Mouse (Mus musculus) urinary bladder, postnatal 4 days (tissue): ENCODE measurements around the gene Sigmar1.
"Not testable (repeated sequence)": the region's sequence is repeated elsewhere in the genome, so short reads cannot be mapped to it uniquely, and the experiment has no call there.

Experiments used
- DNase-seq, 2 experiments: peaks; one replicate each; pipeline ENCODE4 v3.0.0; 2021 to 2022; ENCODE audit warnings: low spot score in 2 of 2

Gene Sigmar1

DNA sequence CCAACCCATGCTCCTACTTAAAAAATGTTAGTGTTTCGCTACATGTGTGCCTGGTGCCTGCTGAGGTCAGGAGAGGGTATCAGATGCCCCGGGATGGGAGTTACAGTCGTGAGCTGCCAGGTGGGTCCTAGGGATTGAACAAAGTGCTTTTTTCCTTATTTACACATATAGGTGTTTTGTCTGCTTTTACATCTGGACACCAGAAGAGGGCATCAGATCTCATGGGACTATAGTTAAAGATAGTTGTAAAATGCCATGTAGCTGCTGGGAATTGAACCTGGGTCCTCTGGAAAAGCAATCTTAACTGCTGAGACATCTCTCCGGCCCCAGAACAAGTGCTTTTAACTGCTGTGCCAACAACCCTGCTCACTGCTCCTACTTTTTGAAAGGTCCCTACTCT lies 45.7 kb downstream of the Sigmar1 start:
- no peak for DNase-seq

DNA sequence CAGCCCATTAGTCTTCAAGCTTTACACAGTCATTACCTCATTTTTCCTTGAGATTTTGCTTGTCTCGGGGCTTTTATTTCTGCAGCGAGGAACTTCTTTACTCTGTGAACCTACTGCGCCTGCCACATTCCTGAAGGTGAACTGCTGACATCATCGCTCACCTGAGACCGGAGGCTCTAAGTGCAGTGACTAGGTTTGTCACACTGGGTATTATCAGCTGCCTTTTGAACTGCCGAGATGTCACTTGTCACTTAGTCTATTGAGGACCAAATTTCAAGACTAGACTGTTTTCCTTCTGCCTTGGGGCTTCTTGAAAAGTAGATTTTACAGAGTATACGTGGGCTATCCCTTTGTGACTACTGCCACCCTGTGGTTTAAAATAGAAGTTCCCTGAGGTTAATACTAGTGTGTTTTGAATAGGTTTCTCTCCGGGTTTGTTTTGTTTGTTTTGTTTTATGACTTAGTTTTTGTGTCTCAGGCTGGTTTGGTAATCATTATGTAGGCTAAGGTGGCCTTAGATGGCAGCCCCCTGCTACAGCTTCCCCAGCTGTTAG lies 47.7 kb downstream of the Sigmar1 start:
- DNase-seq: no peak

DNA sequence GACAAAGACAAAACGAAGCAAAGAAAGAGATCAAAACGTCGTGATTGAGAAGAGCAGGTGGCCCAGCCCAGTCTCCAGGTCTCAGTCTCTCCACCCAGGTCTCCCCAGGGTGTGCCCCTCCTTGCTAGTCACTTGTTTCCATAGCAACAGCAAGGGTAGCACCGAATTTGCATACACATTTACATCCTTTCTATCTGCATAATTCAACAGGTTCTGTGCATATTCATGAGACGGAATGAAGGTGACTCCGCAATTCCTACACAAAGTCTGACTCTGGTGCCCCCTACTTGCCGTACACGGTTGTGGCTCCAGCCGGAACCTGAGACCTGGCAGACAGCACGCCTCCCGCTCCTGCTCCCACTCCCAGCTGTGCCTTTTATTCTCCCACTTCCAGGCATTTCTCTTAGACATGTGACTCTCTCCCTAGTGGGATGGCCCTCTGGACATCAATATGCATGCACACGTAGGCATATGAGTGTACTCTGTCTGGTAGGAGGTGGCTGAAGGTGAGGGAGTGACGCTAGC lies 48.9 kb downstream of the Sigmar1 start:
- no peak for DNase-seq

DNA sequence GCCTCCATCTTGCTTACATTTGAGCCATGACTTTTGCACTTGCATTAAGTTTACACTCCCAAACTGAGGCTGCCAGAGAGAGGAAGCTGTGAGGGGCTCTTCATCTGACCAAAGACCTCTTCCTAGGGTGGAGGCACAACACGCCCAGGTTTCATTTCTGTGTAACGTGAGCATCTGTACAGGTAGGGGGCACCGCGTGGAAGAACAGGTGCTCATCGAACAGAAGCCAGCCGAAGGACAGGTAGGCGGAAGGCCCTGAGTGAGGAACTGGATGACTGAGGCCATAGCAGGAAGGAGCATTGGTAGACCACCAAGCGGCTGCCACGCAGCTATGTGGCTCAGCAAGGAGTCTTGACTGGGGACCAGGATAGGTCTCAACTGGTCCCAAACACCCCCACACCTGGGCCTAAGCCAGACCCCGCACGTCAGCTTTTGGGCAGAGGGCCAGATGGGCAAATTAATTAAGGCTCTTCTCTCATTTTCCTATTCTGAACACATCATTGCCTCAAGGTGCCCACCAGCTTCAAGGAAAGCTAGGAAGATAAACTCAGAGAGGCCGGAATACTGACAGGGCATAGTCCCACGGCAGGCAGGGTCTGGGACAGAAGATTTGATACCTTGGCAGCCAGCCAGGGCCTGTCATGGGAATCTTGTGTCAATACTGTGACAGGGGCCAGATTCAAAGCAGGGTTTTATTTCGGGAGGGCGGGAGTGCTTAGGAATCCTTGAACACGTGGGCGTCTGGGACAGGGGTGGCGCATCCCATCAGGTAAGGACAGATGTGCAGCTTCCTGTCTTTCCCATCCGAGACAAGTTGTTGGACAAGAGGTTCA lies 49.8 kb downstream of the Sigmar1 start:
- DNase-seq: no peak

DNA sequence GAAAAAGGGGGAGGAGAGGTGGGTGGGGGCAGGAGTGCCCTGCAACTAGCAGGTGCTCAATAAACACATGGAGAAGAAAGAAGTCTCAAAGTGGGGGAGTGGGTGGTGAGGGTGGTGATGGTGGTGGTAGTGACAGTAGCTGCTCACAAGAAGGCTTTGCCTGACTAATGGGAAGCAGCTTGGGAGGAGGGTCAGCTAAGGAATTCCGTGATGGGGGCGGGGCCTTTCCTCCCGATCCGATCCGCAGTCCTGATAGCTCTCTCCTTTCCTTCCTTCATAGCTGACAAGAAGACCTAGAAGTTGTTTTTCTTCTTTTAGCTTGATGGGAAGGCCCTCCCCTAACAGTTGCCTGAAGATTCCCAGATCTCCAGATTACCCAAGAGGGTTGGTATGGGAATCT lies 51.3 kb downstream of the Sigmar1 start:
- DNase-seq: no peak

DNA sequence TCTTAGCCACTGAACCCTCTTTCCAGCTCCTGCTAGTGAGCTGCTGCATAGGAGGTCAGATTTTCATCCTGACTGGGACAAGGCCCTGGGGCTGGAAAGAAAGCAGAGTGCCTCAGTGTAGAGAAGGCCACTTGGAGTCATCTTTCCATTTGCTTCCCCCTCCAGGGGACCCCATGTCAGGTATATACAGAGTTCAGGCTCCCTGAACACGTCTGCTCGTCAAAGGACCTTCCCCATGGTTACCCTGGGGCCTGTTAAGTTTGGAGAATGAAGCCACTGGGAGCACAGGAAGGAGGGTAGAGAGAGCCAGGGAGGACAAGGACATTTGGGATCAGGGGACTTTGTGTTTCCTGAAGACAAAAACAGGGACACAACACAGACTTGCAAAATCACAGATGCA lies 53.7 kb downstream of the Sigmar1 start:
- not testable (repeated sequence) for DNase-seq

DNA sequence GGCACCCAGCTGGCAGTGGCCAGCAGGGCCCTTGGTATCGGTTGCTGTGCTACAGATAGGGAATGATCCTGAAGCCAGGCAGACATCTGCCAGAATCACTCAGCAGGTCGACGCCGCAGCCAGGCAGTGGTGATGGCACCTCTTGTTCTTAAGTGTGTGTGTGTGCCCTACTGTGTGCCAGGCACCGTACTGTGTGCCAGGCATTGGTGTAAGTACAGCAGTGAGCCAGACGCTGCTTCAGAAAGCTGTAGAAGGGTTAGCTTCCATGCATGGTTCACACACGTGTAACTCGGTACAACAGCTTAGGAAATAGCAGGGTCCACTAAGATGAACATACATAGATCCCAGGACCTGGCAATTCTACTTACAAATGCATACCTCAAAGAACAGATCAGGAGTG lies 55.7 kb downstream of the Sigmar1 start:
- DNase-seq: not testable (repeated sequence)

DNA sequence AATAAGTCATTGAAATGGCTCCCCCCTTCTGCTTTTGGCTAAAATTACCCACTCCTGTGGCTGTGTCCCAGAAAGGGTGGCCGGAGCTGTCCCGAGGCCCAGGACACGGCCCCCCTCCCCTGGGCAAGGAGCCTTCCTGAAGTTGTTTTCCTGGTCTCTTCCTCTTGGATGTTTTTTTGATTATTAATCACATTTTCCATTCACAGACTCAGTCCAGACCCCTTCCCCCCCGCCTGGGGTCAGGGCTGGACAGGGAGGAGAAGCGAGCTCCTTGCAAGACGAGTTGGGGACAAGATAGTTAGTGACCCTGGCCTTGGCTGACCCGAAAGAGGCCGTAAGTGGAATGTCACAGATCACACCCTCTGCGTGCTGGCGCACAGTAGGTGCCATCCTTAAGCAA lies 56.2 kb downstream of the Sigmar1 start, which contains the start of gene Il11ra1:
TSS of gene Il11ra1 (plus strand) at position 207 of the 400 bp plus-strand sequence.
- DNase-seq: not testable (repeated sequence)

DNA sequence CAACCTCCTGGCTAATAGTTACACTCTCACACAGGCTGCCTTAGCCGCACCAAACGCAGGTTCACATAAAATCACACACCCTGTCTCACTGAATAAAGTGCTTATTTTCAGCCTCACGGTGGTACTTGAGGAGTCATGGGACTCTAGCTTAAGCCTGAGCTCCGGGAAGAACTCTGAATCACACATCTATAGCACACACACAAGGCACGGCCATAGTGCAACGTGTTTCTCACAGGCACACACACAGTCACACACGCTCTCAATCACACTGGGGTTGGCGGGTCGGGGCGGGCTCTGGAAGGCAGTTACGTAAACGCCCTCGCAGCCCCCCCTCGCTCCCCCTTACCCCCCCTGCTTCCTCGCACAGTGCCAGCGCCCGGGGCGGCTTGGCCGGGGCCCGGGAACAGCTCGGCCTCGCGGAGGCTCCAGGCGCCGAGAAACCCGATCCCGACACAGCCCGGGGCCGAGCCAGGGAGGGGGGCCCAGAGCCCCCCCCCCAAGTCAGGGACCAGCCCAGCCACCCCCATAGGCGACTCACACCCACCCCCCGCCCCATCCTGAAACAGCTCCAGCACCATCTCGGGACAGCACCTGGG lies 57.4 kb downstream of the Sigmar1 start:
- not testable (repeated sequence) for DNase-seq

DNA sequence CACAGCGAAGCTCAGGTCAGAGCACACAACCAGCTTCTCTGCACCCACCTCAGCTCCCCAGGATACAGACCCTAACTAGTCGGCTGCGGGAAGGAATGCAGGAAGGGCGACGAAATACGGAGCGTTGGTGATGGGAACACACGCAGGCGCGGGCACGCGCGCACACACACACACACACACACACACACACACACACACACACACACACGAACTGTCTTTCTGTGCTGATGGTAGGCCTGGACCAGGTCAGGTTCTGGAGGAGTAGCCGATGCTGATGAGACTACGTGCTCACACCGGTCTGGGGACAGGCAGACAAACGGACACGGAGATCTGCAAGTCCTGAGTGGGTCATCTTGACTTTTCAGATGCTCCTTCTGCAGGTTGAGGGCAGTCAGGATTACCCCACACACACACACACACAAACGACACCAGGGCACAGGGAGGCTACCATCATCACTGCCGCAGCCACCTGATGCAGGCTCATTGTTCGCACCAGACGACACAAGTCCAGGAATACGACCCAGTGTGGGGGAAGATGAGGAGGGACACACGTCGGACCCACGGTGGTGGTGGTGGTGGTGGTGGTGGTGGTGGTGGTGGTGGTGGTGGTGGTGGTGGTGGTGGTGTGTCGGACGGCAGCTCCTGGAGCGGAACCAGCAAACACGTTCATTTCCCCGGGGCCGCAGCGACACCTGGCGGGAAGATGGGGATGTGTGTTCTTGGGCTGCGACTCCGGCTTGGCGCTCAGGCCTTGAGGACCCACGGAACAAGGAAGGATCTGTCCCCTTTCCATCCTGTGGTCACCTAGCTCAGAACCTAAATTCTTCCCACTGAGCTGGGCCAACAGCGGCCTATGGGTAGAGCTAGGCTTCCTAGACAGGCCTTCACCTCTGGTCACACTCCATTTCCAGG lies 58.8 kb downstream of the Sigmar1 start, which contains the start of gene Cntfr:
TSS of gene Cntfr (minus strand) at position 160 of the 912 bp plus-strand sequence.
- peak; percentile 69 to 86 for DNase-seq

DNA sequence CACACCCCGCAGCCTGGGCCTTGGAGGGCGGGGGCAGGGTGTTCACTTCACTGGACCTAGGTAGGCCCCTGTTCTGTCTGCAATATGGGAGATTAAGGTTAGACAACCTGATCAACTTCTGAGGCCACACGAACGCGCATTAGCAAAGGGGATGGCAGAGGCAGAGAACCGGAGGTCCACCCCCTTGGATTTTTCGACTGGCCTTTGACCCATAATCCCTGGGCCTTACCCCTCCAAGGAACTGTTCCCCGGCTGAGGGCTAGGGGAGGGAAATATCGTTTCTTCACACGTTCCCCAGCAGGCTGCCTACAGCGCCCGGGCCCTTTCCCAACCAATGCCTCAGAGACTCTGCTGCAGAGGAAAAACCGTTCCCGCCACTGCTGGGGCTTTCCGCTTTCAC lies 59.5 kb downstream of the Sigmar1 start:
- DNase-seq: not testable (repeated sequence)

DNA sequence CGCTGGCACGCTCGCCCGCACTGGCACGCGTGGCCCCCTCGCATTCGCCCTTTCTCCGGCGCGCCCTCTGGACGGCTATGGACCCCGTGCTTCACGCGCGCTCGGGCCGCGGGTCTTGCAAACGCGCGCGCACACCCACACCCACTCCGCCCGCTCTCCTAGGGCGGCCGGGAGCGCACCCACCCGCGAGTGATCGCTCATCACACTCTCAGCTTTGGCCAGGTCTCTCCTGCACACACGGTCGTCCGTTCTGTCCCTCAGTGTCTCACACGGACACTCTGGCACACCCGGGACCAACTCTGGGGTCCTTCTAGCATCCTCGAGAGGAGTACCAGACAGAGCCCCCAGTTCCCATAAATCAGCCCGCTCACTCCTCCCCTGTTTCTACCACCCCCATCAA lies 60.2 kb downstream of the Sigmar1 start:
- not testable (repeated sequence) for DNase-seq

DNA sequence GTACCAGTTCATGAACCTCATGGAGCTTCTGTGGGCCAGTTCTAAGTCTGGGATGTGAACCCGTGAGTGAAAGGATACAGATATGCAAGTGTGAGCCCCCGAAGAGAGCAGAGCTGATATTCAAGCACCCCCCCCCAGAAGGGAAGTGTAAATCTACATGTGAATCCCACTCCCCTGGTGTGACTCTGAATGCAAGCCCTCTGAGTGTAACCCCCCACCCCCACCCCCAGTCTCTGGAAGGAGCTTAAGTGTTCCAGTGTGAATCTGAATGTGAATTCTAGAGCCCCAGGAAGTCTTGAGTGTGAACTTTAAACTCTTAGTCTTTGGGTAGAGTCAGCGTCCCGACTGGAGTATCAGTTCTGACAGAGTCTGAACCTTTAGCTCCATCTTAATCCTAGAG lies 62.4 kb downstream of the Sigmar1 start:
- DNase-seq: not testable (repeated sequence)

DNA sequence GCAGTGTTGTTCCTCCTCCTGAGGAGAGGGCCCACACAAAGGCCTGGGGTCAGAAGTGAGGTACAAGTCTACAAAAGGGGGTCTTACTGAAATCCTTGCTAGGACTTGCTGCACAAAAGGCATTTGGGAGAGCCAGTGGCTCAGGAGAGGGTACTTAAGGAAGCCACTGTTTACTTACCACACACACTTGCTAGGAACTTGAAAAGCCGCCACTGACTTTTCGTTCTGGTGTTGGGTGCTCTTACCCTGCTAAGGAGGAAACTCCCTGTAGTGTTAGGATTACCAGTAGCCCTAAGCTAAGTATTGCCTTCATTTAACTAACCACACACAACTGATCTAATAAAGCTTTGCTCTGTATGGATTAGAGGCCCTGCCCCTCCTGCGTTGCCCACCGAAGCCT lies 65.9 kb downstream of the Sigmar1 start:
- DNase-seq: not testable (repeated sequence)

DNA sequence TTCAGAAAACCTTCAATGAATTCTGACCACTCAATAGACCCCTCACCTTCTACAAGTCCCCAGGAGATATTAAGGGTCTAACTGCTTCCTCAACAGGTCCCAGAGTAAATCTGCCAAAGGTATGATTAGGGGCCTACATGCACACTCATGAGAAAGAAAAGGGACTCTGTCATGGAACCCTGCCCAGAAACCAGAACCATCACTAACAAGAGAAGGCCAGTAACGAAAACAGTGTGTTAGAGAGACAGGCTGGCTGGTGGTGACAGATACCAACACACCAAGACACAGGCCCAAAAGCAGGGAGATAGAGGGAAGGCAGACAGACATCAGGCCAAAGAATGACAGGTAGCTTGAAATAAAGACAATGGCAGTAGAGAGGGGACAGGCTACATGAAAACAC lies 67.4 kb downstream of the Sigmar1 start:
- not testable (repeated sequence) for DNase-seq
